Mouse (Mus musculus) cerebellum, postnatal 14 days (tissue): ENCODE measurements at regions not wholly inside any gene's neighbourhood (a gene's known extent, or its start where the extent isn't known, plus 50 kb on each side); places are given as distances from the start of the nearest gene placed in this dataset.

Experiments used
- DNase-seq, 2 experiments: peaks; one replicate each; pipeline ENCODE4 v3.0.0; 2021; ENCODE audit warnings: mixed read lengths in 2 of 2

GRCm38 (mm10) chr9:92045472-92045905 is 147.2 kb upstream of the Plscr5 start:
- DNase-seq: peak; percentile 55 to 72

- DNase-seq: peak; percentile 29 to 60
These were observed 148.6 kb upstream of the Plscr5 start for GRCm38 (mm10) chr9:92044161-92044560.

- peak; percentile 75 to 85 for DNase-seq
These were observed 176.2 kb upstream of the Plscr5 start for GRCm38 (mm10) chr9:92016521-92016920.

- DNase-seq: peak in 1 of 2 experiments; percentile 31
These were observed 176.8 kb upstream of the Plscr5 start for GRCm38 (mm10) chr9:92015923-92016322.

GRCm38 (mm10) chr9:91988240-91988639 is 204.5 kb upstream of the Plscr5 start:
- peak; percentile 75 to 86 for DNase-seq

- no peak for DNase-seq
These were observed 210.6 kb upstream of the Plscr5 start for GRCm38 (mm10) chr9:91981955-91982621.

- DNase-seq: no peak
These were observed 211.2 kb upstream of the Plscr5 start for GRCm38 (mm10) chr9:91981499-91981898.

- peak; percentile 88 to 90 for DNase-seq
These were observed 228.7 kb upstream of the Plscr5 start for GRCm38 (mm10) chr9:91964051-91964450.

GRCm38 (mm10) chr9:91962726-91963125 is 230.0 kb upstream of the Plscr5 start:
- peak; percentile 45 to 71 for DNase-seq

GRCm38 (mm10) chr9:91961666-91962065 is 231.1 kb upstream of the Plscr5 start:
- DNase-seq: peak; percentile 29 to 55

- DNase-seq: peak; percentile 75 to 82
These were observed 232.0 kb upstream of the Plscr5 start for GRCm38 (mm10) chr9:91960556-91961325.

GRCm38 (mm10) chr9:91959592-91959991 is 233.1 kb upstream of the Plscr5 start:
- DNase-seq: peak; percentile 43 to 69

- DNase-seq: peak in 1 of 2 experiments; percentile 61
These were observed 233.7 kb upstream of the Plscr5 start for GRCm38 (mm10) chr9:91959076-91959475.

- peak; percentile 46 to 54 for DNase-seq
These were observed 234.3 kb upstream of the Plscr5 start for GRCm38 (mm10) chr9:91958421-91958820.

- peak in 1 of 2 experiments; percentile 67 for DNase-seq
These were observed 235.7 kb upstream of the Plscr5 start for GRCm38 (mm10) chr9:91957061-91957460.

GRCm38 (mm10) chr9:91948746-91949145 is 244.0 kb upstream of the Plscr5 start:
- peak; percentile 74 for DNase-seq

GRCm38 (mm10) chr9:91942001-91942400 is 250.7 kb upstream of the Plscr5 start:
- DNase-seq: no peak

- DNase-seq: no peak
These were observed 254.0 kb upstream of the Plscr5 start for GRCm38 (mm10) chr9:91938729-91939128.

- DNase-seq: peak; percentile 44 to 57
These were observed 288.7 kb upstream of the Plscr5 start for GRCm38 (mm10) chr9:91904066-91904465.

GRCm38 (mm10) chr9:91900956-91901355 is 291.8 kb upstream of the Plscr5 start:
- DNase-seq: no peak

GRCm38 (mm10) chr9:91876823-91877222 is 315.9 kb upstream of the Plscr5 start:
- DNase-seq: no peak

- no peak for DNase-seq
These were observed 361.2 kb upstream of the Plscr5 start for GRCm38 (mm10) chr9:91831556-91831955.

GRCm38 (mm10) chr9:91823733-91824487 is 368.8 kb upstream of the Plscr5 start:
- no peak for DNase-seq
